Mouse (Mus musculus): Measurements from ENCODE around the gene Ttc37.

DNA sequence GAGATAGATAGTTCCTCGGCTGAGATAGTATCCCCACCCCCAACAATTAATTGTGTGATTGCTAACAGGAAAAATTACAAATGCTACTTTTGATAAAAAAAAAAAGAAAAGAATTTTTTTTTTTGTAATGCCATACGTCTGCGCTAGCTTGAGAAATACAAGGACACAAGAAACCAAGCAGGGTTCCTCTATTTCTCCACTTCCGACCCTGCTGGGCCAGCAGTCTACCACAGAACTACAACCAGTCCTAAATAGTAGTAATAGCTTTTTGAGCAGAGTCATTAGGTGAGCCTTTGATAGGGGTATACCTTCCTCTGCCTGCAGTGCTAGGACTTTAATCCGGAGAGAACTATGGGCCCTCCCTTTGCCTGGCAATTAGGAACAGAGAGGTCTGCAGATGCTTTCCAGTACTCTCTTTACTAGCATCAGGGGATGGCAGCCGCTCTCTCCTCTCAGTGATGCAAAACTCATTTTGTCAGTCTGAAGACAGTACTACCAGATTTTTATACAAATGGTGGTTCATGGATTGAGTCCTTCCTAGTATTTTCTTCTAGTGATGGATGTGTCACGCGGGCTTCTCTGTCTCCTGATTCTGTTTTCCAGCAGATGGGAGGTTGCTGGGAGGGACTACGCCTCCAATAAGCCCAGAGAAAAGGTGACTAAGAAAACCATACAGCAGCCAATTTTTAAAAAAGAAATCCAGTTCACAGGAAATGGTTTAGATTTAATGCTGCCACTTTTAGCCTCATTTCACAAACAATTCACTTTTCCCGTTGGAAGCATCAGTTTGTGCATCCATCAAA, 41.1 kb upstream of the Ttc37 start:
- no peak for TF ChIP-seq POLR2A (IDR thresholded peaks at IDR 0.05; ENCODE audit: insufficient read length, low read depth)
- no peak for TF ChIP-seq POLR2AphosphoS2 (IDR thresholded peaks at IDR 0.05; ENCODE audit: insufficient read length, low read depth)
- TF ChIP-seq TCF12 (IDR thresholded peaks at IDR 0.05; ENCODE audit: insufficient read depth, poor library complexity, severe bottlenecking): no peak
- no peak for TF ChIP-seq CEBPB (IDR thresholded peaks at IDR 0.05; ENCODE audit: insufficient read depth, poor library complexity, severe bottlenecking)
- TF ChIP-seq E2F4 (IDR thresholded peaks at IDR 0.05; ENCODE audit: insufficient read depth): no peak
- TF ChIP-seq USF1 (IDR thresholded peaks at IDR 0.05; ENCODE audit: low read depth): no peak
- no peak for TF ChIP-seq MAX (IDR thresholded peaks at IDR 0.05; ENCODE audit: low read depth)
- no peak for TF ChIP-seq SRF (IDR thresholded peaks at IDR 0.05; ENCODE audit: control insufficient read depth, insufficient read length, low read depth)
- no peak for TF ChIP-seq MYOG (IDR thresholded peaks at IDR 0.05; ENCODE audit: control insufficient read depth in 1 of 3, insufficient read depth in 1 of 3, insufficient read length in 2 of 3, low read depth in 2 of 3)
- TF ChIP-seq REST (IDR thresholded peaks at IDR 0.05; ENCODE audit: insufficient read depth, insufficient read length): no peak
- TF ChIP-seq MYOD1 (IDR thresholded peaks at IDR 0.05; ENCODE audit: control insufficient read depth in 1 of 3, insufficient read length in 2 of 3, low read depth in 2 of 3): no peak
